In genomic region chr5:38626883-38627282, GRCm38 (mm10) we compare ENCODE assay signal across 22 mouse cellular contexts. TPM values are rescaled to one million over a fixed set of nuclear protein-coding genes. Genes with fewer than 3 reads are reported as not detected.
A peak's percentile ranks its signal among the peaks of the same experiment; 100 is the strongest.
DNase-seq lines count a peak whose midpoint lies in the region; ATAC-seq and TF ChIP-seq lines count a peak whose summit lies in the region.
"Had no signal": no experiment of that assay in that cellular context is flagged by ENCODE, and none has a peak within 500 bp of the region (broad histone marks: within the 10 kb centered on the region; RNA-seq: fewer than 3 reads in every experiment).

No protein-coding gene starts in this region.

- no peak overlapping the region for H3K27ac ChIP-seq in kidney, adult 2 months (ENCODE audit: insufficient read depth, low read depth, low read length)
- H3K27ac ChIP-seq in kidney, embryonic 15.5 days = no peak overlapping the region
- H3K27ac ChIP-seq in kidney, postnatal 0 days = no peak overlapping the region
- no peak overlapping the region for H3K27ac ChIP-seq in cerebellum, adult 2 months (ENCODE audit: insufficient read depth, low read length)
- H3K27ac ChIP-seq: embryonic facial prominence, embryonic 13.5 days; forebrain, embryonic 12.5 days; gastrocnemius, adult 2 months; heart, embryonic 13.5 days; hindbrain, embryonic 15.5 days had no signal

- no peak for ATAC-seq in kidney, embryonic 15.5 days (replicated peaks; ENCODE audit: low FRiP score)
- peak; percentile 36; the same call in 1 of the 2 replicates for ATAC-seq in kidney, postnatal 0 days (replicated peaks; ENCODE audit: low FRiP score, low read depth)
- ATAC-seq: CD4-positive, CD25-positive, alpha-beta regulatory T cell, adult 4 months; forebrain, embryonic 16.5 days had no signal

- H3K36me3 ChIP-seq in kidney, adult 2 months (ENCODE audit: control insufficient read depth, insufficient read depth, low read length) = no peaks in the 10 kb centered on the region
- H3K36me3 ChIP-seq in kidney, embryonic 15.5 days = no peaks in the 10 kb centered on the region
- no peaks in the 10 kb centered on the region for H3K36me3 ChIP-seq in kidney, postnatal 0 days (ENCODE audit: insufficient read depth, low read length)
- H3K36me3 ChIP-seq: embryonic facial prominence, embryonic 13.5 days; forebrain, embryonic 12.5 days; G1E; heart, embryonic 13.5 days; hindbrain, embryonic 15.5 days had no signal

- no peaks in the 10 kb centered on the region for H3K27me3 ChIP-seq in kidney, adult 2 months (replicated peaks; ENCODE audit: control insufficient read depth, insufficient read depth, low read length)
- no peaks in the 10 kb centered on the region for H3K27me3 ChIP-seq in kidney, embryonic 15.5 days
- H3K27me3 ChIP-seq in kidney, postnatal 0 days (ENCODE audit: insufficient read depth, low read length) = no peaks in the 10 kb centered on the region
- no peaks in the 10 kb centered on the region for H3K27me3 ChIP-seq in cerebellum, adult 2 months (ENCODE audit: control insufficient read depth, insufficient read depth, low read length)
- H3K27me3 ChIP-seq: embryonic facial prominence, embryonic 13.5 days; forebrain, embryonic 12.5 days; heart, embryonic 13.5 days; hindbrain, embryonic 15.5 days had no signal

- H3K4me1 ChIP-seq in kidney, adult 2 months (ENCODE audit: control insufficient read depth, insufficient read depth, low read length) = peaks cover 5% of the 10 kb centered on the region; the same call in 1 of the 2 replicates
- H3K4me1 ChIP-seq in kidney, embryonic 15.5 days = no peaks in the 10 kb centered on the region
- no peaks in the 10 kb centered on the region for H3K4me1 ChIP-seq in kidney, postnatal 0 days (replicated peaks; ENCODE audit: insufficient read depth, low read length)
- H3K4me1 ChIP-seq in cerebellum, adult 2 months (ENCODE audit: control insufficient read depth, insufficient read depth, low read length) = no peaks in the 10 kb centered on the region
- H3K4me1 ChIP-seq: forebrain, embryonic 12.5 days; heart, embryonic 13.5 days; hindbrain, embryonic 15.5 days had no signal

- no peak overlapping the region for H3K4me3 ChIP-seq in kidney, adult 2 months (ENCODE audit: insufficient read depth, low read depth, low read length)
- H3K4me3 ChIP-seq in kidney, embryonic 15.5 days (replicated peaks) = no peak overlapping the region
- no peak overlapping the region for H3K4me3 ChIP-seq in kidney, postnatal 0 days (replicated peaks; ENCODE audit: low read depth, low read length)
- H3K4me3 ChIP-seq in cerebellum, adult 2 months (replicated peaks; ENCODE audit: insufficient read depth, low read depth, low read length) = no peak overlapping the region
- H3K4me3 ChIP-seq: embryonic facial prominence, embryonic 13.5 days; forebrain, embryonic 12.5 days; gastrocnemius, adult 2 months; heart, embryonic 13.5 days; hindbrain, embryonic 15.5 days had no signal

- TF ChIP-seq CTCF in kidney, adult 2 months (conservative IDR thresholded peaks at IDR 0.05; ENCODE audit: insufficient read depth, insufficient read length, low read depth, low read length) = no peak
- TF ChIP-seq CTCF in kidney, postnatal 0 days (IDR thresholded peaks at IDR 0.05; ENCODE audit: low read depth) = no peak
- TF ChIP-seq CTCF in cerebellum, adult 2 months (IDR thresholded peaks at IDR 0.05; ENCODE audit: borderline replicate concordance, insufficient read depth, low read depth, low read length) = no peak

- TF ChIP-seq POLR2A in kidney, adult 2 months (IDR thresholded peaks at IDR 0.05; ENCODE audit: low read depth, low read length) = no peak
- no peak for TF ChIP-seq POLR2A in cerebellum, adult 2 months (IDR thresholded peaks at IDR 0.05; ENCODE audit: borderline replicate concordance, insufficient read depth, low read length)

- H3K9me3 ChIP-seq in kidney, embryonic 15.5 days (replicated peaks) = no peaks in the 10 kb centered on the region
- H3K9me3 ChIP-seq in kidney, postnatal 0 days (replicated peaks; ENCODE audit: low read length) = no peaks in the 10 kb centered on the region
- H3K9me3 ChIP-seq: embryonic facial prominence, embryonic 13.5 days; forebrain, embryonic 12.5 days; G1E; hindbrain, embryonic 15.5 days had no signal

- 42% methylated on average over 3 of the region's 3 CpGs for WGBS in kidney, adult 2 months
- WGBS in kidney, embryonic 15.5 days = 61% methylated on average over 3 of the region's 3 CpGs
- WGBS in kidney, postnatal 0 days = 64% methylated on average over 3 of the region's 3 CpGs
- 60% methylated on average over 3 of the region's 3 CpGs for WGBS in cerebellum, adult 2 months

- no peak overlapping the region for H3K4me2 ChIP-seq in kidney, embryonic 15.5 days
- no peak overlapping the region for H3K4me2 ChIP-seq in kidney, postnatal 0 days (ENCODE audit: low read length)
- H3K4me2 ChIP-seq: embryonic facial prominence, embryonic 13.5 days; forebrain, embryonic 12.5 days; heart, embryonic 13.5 days; hindbrain, embryonic 15.5 days had no signal

- DNase-seq in kidney, adult 2 months = peak; percentile 60
- DNase-seq in kidney, postnatal 0 days (ENCODE audit: low spot score) = no peak
- DNase-seq in kidney, postnatal 14 days = no peak
- peak; percentile 20 to 37 for DNase-seq in kidney, postnatal 36 days
- peak; percentile 16 for DNase-seq in yolk sac, embryonic 10.5 days (ENCODE audit: low spot score)
- no peak for DNase-seq in B cell, adult 2 months
- DNase-seq in cerebellum, adult 2 months = no peak
- DNase-seq: adrenal gland, adult 8-10 months; adrenal gland, postnatal 36 days; cerebellum, adult 8-10 months; cerebellum, postnatal 14 days; gastrocnemius, adult 2 months; gastrocnemius, postnatal 25 days; heart, postnatal 36 days had no signal

- H3K9ac ChIP-seq in kidney, embryonic 15.5 days = no peak overlapping the region
- no peak overlapping the region for H3K9ac ChIP-seq in kidney, postnatal 0 days (ENCODE audit: low read depth, low read length)
- H3K9ac ChIP-seq: embryonic facial prominence, embryonic 13.5 days; forebrain, embryonic 12.5 days; heart, embryonic 13.5 days; hindbrain, embryonic 15.5 days had no signal

RNA-seq across cellular contexts. Expression of gene Zfp518b, which starts 57.7 kb away (rescaled TPM):
- 1.0 and 1.2 TPM in 2 replicates for polyA plus RNA-seq in kidney, adult 2 months (2012; rRNA removed)
- 18.8 and 19.0 TPM in 2 replicates for polyA plus RNA-seq in kidney, embryonic 15.5 days (2015; fragmentation: Nextera tagmentation; extraction: Ambion mirVana)
- 9.3 and 10.2 TPM in 2 replicates for polyA plus RNA-seq in kidney, postnatal 0 days (2015; fragmentation: Nextera tagmentation; extraction: Ambion mirVana)
- polyA plus RNA-seq in cerebellum, adult 2 months (2012; rRNA removed) = 5.6 and 6.0 TPM in 2 replicates
- polyA plus RNA-seq: G1E had no signal

Comparison
In these comparisons a context has a peak if more than half of its experiments do, and no peak if none do; other contexts are left out.
1. DNase-seq: peak in kidney, adult 2 months (single experiment), kidney, postnatal 36 days (2 of 2) and yolk sac, embryonic 10.5 days (single experiment); none in kidney, postnatal 0 days (single experiment), kidney, postnatal 14 days (single experiment), B cell, adult 2 months (0 of 2) and cerebellum, adult 2 months (0 of 2).